Mouse (Mus musculus) right cerebral cortex, postnatal 25 days (tissue): ENCODE results near the gene D330020A13Rik.
"Not testable (repeated sequence)": the region's sequence is repeated elsewhere in the genome, so short reads cannot be mapped to it uniquely, and the experiment has no call there.

Source experiments
- DNase-seq: peaks from one replicate; pipeline ENCODE4 v3.0.0; 2022

Gene D330020A13Rik

DNA sequence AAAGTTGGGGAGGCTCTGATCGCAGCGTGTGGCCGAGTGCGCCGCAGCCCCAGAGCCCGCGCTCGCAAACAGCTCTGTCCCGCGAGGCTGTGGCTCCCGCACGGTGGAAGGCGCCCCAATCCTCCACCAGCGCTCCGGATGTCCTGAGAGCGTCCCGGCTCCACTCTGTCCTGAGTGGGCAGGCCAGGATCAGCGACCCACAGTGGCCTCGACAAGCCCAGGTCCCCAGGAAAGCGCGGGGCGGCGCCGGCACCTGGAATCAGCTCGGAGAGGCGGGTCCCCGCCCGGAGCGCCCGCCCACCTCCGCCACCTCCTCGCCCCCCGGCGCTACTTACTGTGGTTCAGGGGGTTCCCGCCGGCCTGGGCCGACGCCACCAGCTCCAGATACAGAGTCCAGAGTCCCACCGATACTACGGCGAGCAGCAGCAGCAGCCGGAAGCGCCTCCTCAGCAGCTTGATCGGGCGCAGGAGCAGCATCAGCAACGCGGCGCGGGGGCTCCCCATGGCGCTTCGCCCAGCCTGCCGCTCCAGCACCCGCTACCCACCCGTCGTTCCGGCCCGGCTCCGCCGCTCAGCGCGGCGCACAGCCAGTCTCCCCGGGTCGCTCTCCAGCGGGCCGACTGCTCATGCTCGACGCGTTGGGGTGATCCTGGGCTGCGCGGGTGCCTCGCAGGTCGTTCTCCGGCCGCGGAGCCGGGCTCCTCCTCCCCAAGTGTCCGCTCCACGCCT is at the start of gene D330020A13Rik, which contains the start of gene B4galnt3:
TSS of gene D330020A13Rik (plus strand) at position 309 of the 729 bp plus-strand sequence.
TSS of gene B4galnt3 (minus strand) at position 504 of the 729 bp plus-strand sequence.
- DNase-seq: peak; percentile 77

DNA sequence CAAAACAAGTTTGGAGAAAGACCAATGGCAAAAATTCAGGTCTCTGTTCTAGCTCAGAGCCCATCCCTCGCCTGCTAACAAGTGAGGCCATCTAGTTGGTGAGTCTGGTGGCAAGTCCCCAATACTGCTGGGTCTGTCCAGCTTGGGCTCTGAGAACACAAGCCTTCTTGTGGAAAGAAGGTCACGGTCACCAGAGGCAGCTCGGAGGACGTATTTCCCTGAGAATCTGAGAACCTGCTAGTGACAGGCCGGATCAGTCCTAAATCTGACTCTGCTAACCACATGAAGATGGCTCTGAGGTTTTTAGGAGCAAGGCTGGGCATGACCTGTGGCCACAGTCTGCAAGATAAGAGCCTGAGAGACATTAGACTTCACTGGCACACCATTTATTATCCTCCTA is 47.5 kb upstream of the D330020A13Rik start:
- no peak for DNase-seq

DNA sequence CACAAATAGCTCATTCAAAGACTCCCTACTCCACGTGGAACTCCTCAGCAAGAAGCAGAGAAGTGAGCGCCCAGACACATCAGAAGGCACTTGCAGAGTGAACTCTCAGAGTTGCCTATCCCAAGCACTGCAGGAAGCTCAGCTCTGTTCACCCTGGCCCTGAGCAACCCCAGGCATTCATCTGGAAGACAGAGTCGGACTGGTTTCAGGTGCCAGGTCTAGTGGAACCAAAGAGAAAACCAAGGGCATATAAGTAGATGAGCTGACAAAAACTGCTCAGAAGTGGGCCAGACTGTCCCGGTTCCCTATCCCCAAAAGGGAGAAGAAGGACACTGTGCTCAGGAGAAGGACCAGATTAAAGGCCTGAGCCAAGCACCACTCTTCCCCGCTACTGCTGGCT is 44.3 kb upstream of the D330020A13Rik start:
- no peak for DNase-seq

GRCm38 (mm10) chr6:120251010-120251409 is 43.2 kb upstream of the D330020A13Rik start:
- DNase-seq: no peak

GRCm38 (mm10) chr6:120252741-120253140 is 41.4 kb upstream of the D330020A13Rik start:
- no peak for DNase-seq

DNA sequence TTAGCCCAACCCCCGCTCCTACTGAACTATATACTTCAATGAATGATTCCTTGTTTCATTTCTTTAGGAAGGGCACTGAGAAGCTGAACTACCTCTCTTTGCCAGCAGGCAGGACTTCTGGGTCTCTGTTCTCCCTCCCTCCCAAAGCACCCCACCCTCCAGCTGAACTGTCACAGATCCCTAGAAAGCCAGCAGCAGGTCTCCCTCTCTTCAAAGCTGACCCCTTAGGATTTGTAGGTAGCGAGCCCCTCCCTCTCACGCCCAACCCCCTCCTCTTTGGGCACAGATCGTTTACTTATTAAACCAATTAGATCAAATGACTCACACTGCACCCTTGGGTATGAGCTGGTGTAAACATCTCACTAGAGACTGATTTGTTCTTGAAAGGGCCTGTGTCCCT is 39.5 kb upstream of the D330020A13Rik start:
- DNase-seq: no peak

- no peak for DNase-seq
Measured at GRCm38 (mm10) chr6:120255144-120255543, 39.0 kb upstream of the D330020A13Rik start.

GRCm38 (mm10) chr6:120255701-120256100 is 38.5 kb upstream of the D330020A13Rik start:
- no peak for DNase-seq

- DNase-seq: no peak
Measured at GRCm38 (mm10) chr6:120256431-120256935, 37.7 kb upstream of the D330020A13Rik start.

GRCm38 (mm10) chr6:120259481-120259880 is 34.7 kb upstream of the D330020A13Rik start:
- DNase-seq: no peak

GRCm38 (mm10) chr6:120262886-120263531 is 31.2 kb upstream of the D330020A13Rik start:
- no peak for DNase-seq

DNA sequence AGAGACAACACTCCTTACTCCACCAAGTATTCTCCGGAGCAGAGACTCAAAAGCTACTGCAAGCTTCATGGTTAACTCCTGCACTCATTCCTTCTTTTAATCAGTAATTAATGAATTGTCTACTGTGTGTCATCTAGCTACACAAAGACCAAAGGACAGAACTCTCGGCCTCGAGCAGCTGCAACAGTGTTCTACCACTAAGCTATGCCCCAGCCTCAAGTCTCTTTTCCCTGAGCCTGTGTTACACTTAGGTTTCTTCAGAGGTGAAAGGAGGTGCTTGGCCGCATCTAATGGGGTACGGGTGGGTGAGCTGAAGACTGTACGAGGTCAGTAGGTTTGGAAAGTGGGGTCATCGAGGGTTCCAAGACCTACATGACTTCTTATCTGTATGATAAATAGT is 30.6 kb upstream of the D330020A13Rik start:
- no peak for DNase-seq

- no peak for DNase-seq
Measured at GRCm38 (mm10) chr6:120264151-120264550, 30.0 kb upstream of the D330020A13Rik start.

GRCm38 (mm10) chr6:120274181-120274580 is 20.0 kb upstream of the D330020A13Rik start:
- no peak for DNase-seq

GRCm38 (mm10) chr6:120274887-120275286 is 19.3 kb upstream of the D330020A13Rik start:
- no peak for DNase-seq

- no peak for DNase-seq
Measured at GRCm38 (mm10) chr6:120275301-120275700, 18.9 kb upstream of the D330020A13Rik start.

- no peak for DNase-seq
Measured at GRCm38 (mm10) chr6:120276874-120277449, 17.2 kb upstream of the D330020A13Rik start.

GRCm38 (mm10) chr6:120287279-120287678 is 6.9 kb upstream of the D330020A13Rik start:
- no peak for DNase-seq

- DNase-seq: no peak
Measured at GRCm38 (mm10) chr6:120288541-120288940, 5.6 kb upstream of the D330020A13Rik start.

DNA sequence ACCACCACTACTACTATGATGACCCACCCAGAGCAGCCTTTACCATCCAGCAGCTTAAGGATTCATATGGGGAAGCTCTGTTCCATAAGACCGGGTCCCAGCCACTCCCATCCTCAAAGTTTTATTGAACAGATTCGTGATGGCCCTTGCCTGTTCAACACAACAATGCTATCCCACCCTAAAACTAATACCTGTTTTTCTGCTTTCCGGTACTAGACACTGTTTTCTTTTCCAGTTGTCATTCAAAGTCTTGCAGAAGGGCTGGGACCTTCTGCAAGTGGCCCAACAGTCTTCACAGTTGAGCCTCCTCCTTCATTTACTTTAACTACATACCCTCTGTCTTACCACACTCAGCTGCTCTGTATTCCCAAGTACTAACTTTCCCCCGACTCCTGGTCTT is 4.7 kb upstream of the D330020A13Rik start:
- no peak for DNase-seq

- no peak for DNase-seq
Measured at GRCm38 (mm10) chr6:120291396-120292009, 2.7 kb upstream of the D330020A13Rik start.

- no peak for DNase-seq
Measured at GRCm38 (mm10) chr6:120294785-120295133, 595 bp downstream of the D330020A13Rik start.

GRCm38 (mm10) chr6:120296589-120296988 is 2.4 kb downstream of the D330020A13Rik start:
- not testable (repeated sequence) for DNase-seq
